Mouse (Mus musculus): ENCODE results near the gene Myrfl.

- no peak for TF ChIP-seq USF1 (IDR thresholded peaks at IDR 0.05; ENCODE audit: low read depth)
- TF ChIP-seq CTCF (IDR thresholded peaks at IDR 0.05; ENCODE audit: control insufficient read depth, insufficient read depth, insufficient read length), result no peak
Observed at GRCm38 (mm10) chr10:116853159-116853845, 43.4 kb downstream of the Myrfl start.

Data from C2C12 (cell line).